Mouse (Mus musculus) thymus, postnatal 36 days (tissue): Measurements from ENCODE around the gene Fzd4.

ENCODE experiments used
- DNase-seq, 2 experiments: peaks; one replicate each; pipeline ENCODE4 v3.0.0; 2022; ENCODE audit warnings: mixed read lengths in 2 of 2

The Fzd4 gene

GRCm38 (mm10) chr7:89428804-89429203, 24.6 kb downstream of the Fzd4 start:
- DNase-seq = no peak

- DNase-seq = no peak
These were observed 25.2 kb downstream of the Fzd4 start for GRCm38 (mm10) chr7:89429326-89429725.

- DNase-seq = no peak
These were observed 27.0 kb downstream of the Fzd4 start for GRCm38 (mm10) chr7:89431185-89431584.

GRCm38 (mm10) chr7:89433193-89433892, 29.2 kb downstream of the Fzd4 start:
- no peak for DNase-seq

- no peak for DNase-seq
These were observed 29.9 kb downstream of the Fzd4 start for GRCm38 (mm10) chr7:89433893-89434616.

- no peak for DNase-seq
These were observed 32.2 kb downstream of the Fzd4 start for GRCm38 (mm10) chr7:89436404-89436803.

- DNase-seq = no peak
These were observed 33.4 kb downstream of the Fzd4 start for GRCm38 (mm10) chr7:89437589-89437988.

- no peak for DNase-seq
These were observed 37.1 kb downstream of the Fzd4 start for GRCm38 (mm10) chr7:89441291-89441690.

GRCm38 (mm10) chr7:89442242-89442641, 38.1 kb downstream of the Fzd4 start:
- no peak for DNase-seq

GRCm38 (mm10) chr7:89445137-89445536, 41.0 kb downstream of the Fzd4 start:
- DNase-seq = no peak

- no peak for DNase-seq
These were observed 46.2 kb downstream of the Fzd4 start for GRCm38 (mm10) chr7:89450312-89450711.

- no peak for DNase-seq
These were observed 52.4 kb downstream of the Fzd4 start for GRCm38 (mm10) chr7:89456380-89457076.

GRCm38 (mm10) chr7:89459691-89460090, 55.5 kb downstream of the Fzd4 start:
- no peak for DNase-seq

GRCm38 (mm10) chr7:89460911-89461310, 56.8 kb downstream of the Fzd4 start:
- no peak for DNase-seq

- DNase-seq = no peak
These were observed 57.2 kb downstream of the Fzd4 start for GRCm38 (mm10) chr7:89461351-89461750.
